Mouse (Mus musculus): Measurements from ENCODE around the gene Ube2h.

DNA sequence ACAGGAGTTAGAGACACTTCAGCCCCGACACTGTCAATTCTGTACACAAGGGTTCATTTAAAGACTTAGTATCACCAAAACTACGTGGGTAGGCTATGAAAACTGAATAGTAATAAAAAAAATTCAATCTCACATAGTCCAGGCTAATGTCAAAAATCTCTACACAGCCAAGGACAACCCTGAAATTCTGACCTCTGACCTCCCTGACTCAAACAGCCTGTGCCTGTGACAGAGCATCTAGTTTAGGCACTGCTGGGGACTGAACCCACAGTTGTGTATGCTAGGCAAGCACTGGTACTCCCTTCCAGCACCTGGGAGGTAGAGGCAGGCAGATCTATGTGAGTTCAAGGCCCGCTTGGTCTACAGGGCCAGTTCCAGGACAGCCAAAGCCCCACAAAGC is 86.8 kb downstream of the Ube2h start:
- no peak for TF ChIP-seq CTCF (IDR thresholded peaks at IDR 0.05; ENCODE audit: borderline replicate concordance, extremely low read depth, insufficient read depth, insufficient read length)
- no peak for TF ChIP-seq POLR2A (IDR thresholded peaks at IDR 0.05; ENCODE audit: borderline replicate concordance, extremely low read depth, insufficient read depth, insufficient read length, poor library complexity, severe bottlenecking)
